Mouse (Mus musculus): ENCODE results near the gene Ivl. TPM values are rescaled to one million over a fixed set of nuclear protein-coding genes. Genes with fewer than 3 reads are reported as not detected.

The Ivl gene
- 0.27 TPM in 1 of 2 replicates, not detected in the other for polyA plus RNA-seq (2014; fragmentation: Nextera tagmentation; extraction: Ambion mirVana)

- Histone ChIP-seq H3K4me3 (ENCODE audit: low read depth, low read length) (no peak within 1 kb of the TSS), H3K36me3 (ENCODE audit: control insufficient read depth, insufficient read depth, low read length) (no peaks in the 10 kb centered on the region), H3K9ac (ENCODE audit: low read length) (no peak within 1 kb of the TSS), H3K27me3 (replicated peaks; ENCODE audit: control insufficient read depth, insufficient read depth, low read length) (no peaks in the 10 kb centered on the region), H3K4me1 (replicated peaks; ENCODE audit: control insufficient read depth, insufficient read depth, low read length) (no peaks in the 10 kb centered on the region), H3K4me2 (ENCODE audit: low read length) (no peak within 1 kb of the TSS), H3K9me3 (ENCODE audit: control insufficient read depth, low read length) (no peaks in the 10 kb centered on the region), H3K27ac (ENCODE audit: low read depth) (no peak within 1 kb of the TSS)
- ATAC-seq (replicated peaks; ENCODE audit: low FRiP score, low TSS enrichment, low read depth), result no peak
- WGBS, result 75% methylated on average over 1 of the region's 1 CpGs
- DNase-seq (ENCODE audit: low spot score), result no peak
Measured at GRCm38 (mm10) chr3:92573449-92574041, at the start of gene Ivl. Gene Ivl, minus strand, starts transcription at chr3:92573735.

GRCm38 (mm10) chr3:92621560-92621959 is 48.0 kb upstream of the Ivl start, which contains the start of gene Lce6a:
Gene Lce6a, minus strand, starts transcription at chr3:92621660.
- H3K36me3 ChIP-seq (ENCODE audit: control insufficient read depth, insufficient read depth, low read length), result no peaks in the 10 kb centered on the region
- 60% methylated on average over 2 of the region's 2 CpGs for WGBS
- no peak within 1 kb of the TSS for H3K4me2 ChIP-seq (ENCODE audit: low read length)
- H3K9me3 ChIP-seq (ENCODE audit: control insufficient read depth, low read length), result no peaks in the 10 kb centered on the region
- H3K4me3 ChIP-seq (ENCODE audit: low read depth, low read length), result no peak within 1 kb of the TSS
- no peaks in the 10 kb centered on the region for H3K27me3 ChIP-seq (replicated peaks; ENCODE audit: control insufficient read depth, insufficient read depth, low read length)
- H3K27ac ChIP-seq (ENCODE audit: low read depth), result no peak within 1 kb of the TSS
- H3K4me1 ChIP-seq (replicated peaks; ENCODE audit: control insufficient read depth, insufficient read depth, low read length), result no peaks in the 10 kb centered on the region
- DNase-seq (ENCODE audit: low spot score), result no peak
- ATAC-seq (replicated peaks; ENCODE audit: low FRiP score, low TSS enrichment, low read depth), result no peak
- H3K9ac ChIP-seq (ENCODE audit: low read length), result no peak within 1 kb of the TSS

GRCm38 (mm10) chr3:92609804-92610203 is 36.3 kb upstream of the Ivl start:
- Histone ChIP-seq H3K4me3 (ENCODE audit: low read depth, low read length) (no peak overlapping the region), H3K4me1 (replicated peaks; ENCODE audit: control insufficient read depth, insufficient read depth, low read length) (no peaks in the 10 kb centered on the region), H3K9me3 (ENCODE audit: control insufficient read depth, low read length) (no peaks in the 10 kb centered on the region), H3K36me3 (ENCODE audit: control insufficient read depth, insufficient read depth, low read length) (no peaks in the 10 kb centered on the region), H3K27me3 (replicated peaks; ENCODE audit: control insufficient read depth, insufficient read depth, low read length) (no peaks in the 10 kb centered on the region), H3K27ac (ENCODE audit: low read depth) (no peak overlapping the region), H3K4me2 (ENCODE audit: low read length) (no peak overlapping the region), H3K9ac (ENCODE audit: low read length) (no peak overlapping the region)
- DNase-seq (ENCODE audit: low spot score) (no peak), ATAC-seq (replicated peaks; ENCODE audit: low FRiP score, low TSS enrichment, low read depth) (no peak)
- WGBS, result 35% methylated on average over 1 of the region's 1 CpGs

GRCm38 (mm10) chr3:92607392-92607791 is 33.9 kb upstream of the Ivl start, which contains the start of gene 2210017I01Rik:
Gene 2210017I01Rik, minus strand, starts transcription at chr3:92607492.
- Histone ChIP-seq H3K9me3 (ENCODE audit: control insufficient read depth, low read length) (no peaks in the 10 kb centered on the region), H3K9ac (ENCODE audit: low read length) (no peak within 1 kb of the TSS), H3K36me3 (ENCODE audit: control insufficient read depth, insufficient read depth, low read length) (no peaks in the 10 kb centered on the region), H3K4me3 (ENCODE audit: low read depth, low read length) (no peak within 1 kb of the TSS), H3K4me1 (replicated peaks; ENCODE audit: control insufficient read depth, insufficient read depth, low read length) (no peaks in the 10 kb centered on the region), H3K27ac (ENCODE audit: low read depth) (no peak within 1 kb of the TSS), H3K27me3 (replicated peaks; ENCODE audit: control insufficient read depth, insufficient read depth, low read length) (no peaks in the 10 kb centered on the region), H3K4me2 (ENCODE audit: low read length) (no peak within 1 kb of the TSS)
- no peak for ATAC-seq (replicated peaks; ENCODE audit: low FRiP score, low TSS enrichment, low read depth)
- DNase-seq (ENCODE audit: low spot score), result no peak

- ATAC-seq (replicated peaks; ENCODE audit: low FRiP score, low TSS enrichment, low read depth), result no peak
- Histone ChIP-seq H3K4me3 (ENCODE audit: low read depth, low read length) (no peak overlapping the region), H3K36me3 (ENCODE audit: control insufficient read depth, insufficient read depth, low read length) (no peaks in the 10 kb centered on the region), H3K27ac (ENCODE audit: low read depth) (no peak overlapping the region), H3K9ac (ENCODE audit: low read length) (no peak overlapping the region), H3K4me1 (replicated peaks; ENCODE audit: control insufficient read depth, insufficient read depth, low read length) (no peaks in the 10 kb centered on the region), H3K9me3 (ENCODE audit: control insufficient read depth, low read length) (no peaks in the 10 kb centered on the region), H3K27me3 (replicated peaks; ENCODE audit: control insufficient read depth, insufficient read depth, low read length) (no peaks in the 10 kb centered on the region), H3K4me2 (ENCODE audit: low read length) (no peak overlapping the region)
- DNase-seq (ENCODE audit: low spot score), result no peak
- WGBS, result 40% methylated on average over 1 of the region's 1 CpGs
Measured at GRCm38 (mm10) chr3:92602169-92602568, 28.6 kb upstream of the Ivl start.

GRCm38 (mm10) chr3:92600456-92600855 is 26.9 kb upstream of the Ivl start:
- Histone ChIP-seq H3K4me1 (replicated peaks; ENCODE audit: control insufficient read depth, insufficient read depth, low read length) (no peaks in the 10 kb centered on the region), H3K9me3 (ENCODE audit: control insufficient read depth, low read length) (no peaks in the 10 kb centered on the region), H3K27me3 (replicated peaks; ENCODE audit: control insufficient read depth, insufficient read depth, low read length) (no peaks in the 10 kb centered on the region), H3K36me3 (ENCODE audit: control insufficient read depth, insufficient read depth, low read length) (no peaks in the 10 kb centered on the region), H3K9ac (ENCODE audit: low read length) (no peak overlapping the region), H3K27ac (ENCODE audit: low read depth) (no peak overlapping the region), H3K4me2 (ENCODE audit: low read length) (no peak overlapping the region), H3K4me3 (ENCODE audit: low read depth, low read length) (no peak overlapping the region)
- DNase-seq (ENCODE audit: low spot score) (no peak), ATAC-seq (replicated peaks; ENCODE audit: low FRiP score, low TSS enrichment, low read depth) (no peak)
- 35% methylated on average over 1 of the region's 1 CpGs for WGBS

GRCm38 (mm10) chr3:92599973-92600372 is 26.4 kb upstream of the Ivl start:
- Histone ChIP-seq H3K27me3 (replicated peaks; ENCODE audit: control insufficient read depth, insufficient read depth, low read length) (no peaks in the 10 kb centered on the region), H3K4me2 (ENCODE audit: low read length) (no peak overlapping the region), H3K27ac (ENCODE audit: low read depth) (no peak overlapping the region), H3K4me3 (ENCODE audit: low read depth, low read length) (no peak overlapping the region), H3K9ac (ENCODE audit: low read length) (no peak overlapping the region), H3K9me3 (ENCODE audit: control insufficient read depth, low read length) (no peaks in the 10 kb centered on the region), H3K36me3 (ENCODE audit: control insufficient read depth, insufficient read depth, low read length) (no peaks in the 10 kb centered on the region), H3K4me1 (replicated peaks; ENCODE audit: control insufficient read depth, insufficient read depth, low read length) (no peaks in the 10 kb centered on the region)
- DNase-seq (ENCODE audit: low spot score) (no peak), ATAC-seq (replicated peaks; ENCODE audit: low FRiP score, low TSS enrichment, low read depth) (no peak)

GRCm38 (mm10) chr3:92598429-92598828 is 24.9 kb upstream of the Ivl start:
- WGBS, result 90% methylated on average over 2 of the region's 2 CpGs
- ATAC-seq (replicated peaks; ENCODE audit: low FRiP score, low TSS enrichment, low read depth), result no peak

GRCm38 (mm10) chr3:92588858-92589257 is 15.3 kb upstream of the Ivl start, which contains the start of gene Smcp:
Gene Smcp, minus strand, starts transcription at chr3:92588997.
- H3K9me3 ChIP-seq (ENCODE audit: control insufficient read depth, low read length), result no peaks in the 10 kb centered on the region
- no peak within 1 kb of the TSS for H3K9ac ChIP-seq (ENCODE audit: low read length)
- H3K4me3 ChIP-seq (ENCODE audit: low read depth, low read length), result no peak within 1 kb of the TSS
- 91% methylated on average over 1 of the region's 1 CpGs for WGBS
- H3K36me3 ChIP-seq (ENCODE audit: control insufficient read depth, insufficient read depth, low read length), result no peaks in the 10 kb centered on the region
- H3K27me3 ChIP-seq (replicated peaks; ENCODE audit: control insufficient read depth, insufficient read depth, low read length), result no peaks in the 10 kb centered on the region
- ATAC-seq (replicated peaks; ENCODE audit: low FRiP score, low TSS enrichment, low read depth) (no peak), DNase-seq (ENCODE audit: low spot score) (no peak)
- no peak within 1 kb of the TSS for H3K27ac ChIP-seq (ENCODE audit: low read depth)
- H3K4me1 ChIP-seq (replicated peaks; ENCODE audit: control insufficient read depth, insufficient read depth, low read length), result no peaks in the 10 kb centered on the region
- H3K4me2 ChIP-seq (ENCODE audit: low read length), result no peak within 1 kb of the TSS

More at GRCm38 (mm10) chr3:92598429-92598828, 24.9 kb upstream of the Ivl start:
- Histone ChIP-seq H3K4me1 (replicated peaks; ENCODE audit: control insufficient read depth, insufficient read depth, low read length) (no peaks in the 10 kb centered on the region), H3K27ac (ENCODE audit: low read depth) (no peak overlapping the region), H3K4me2 (ENCODE audit: low read length) (no peak overlapping the region), H3K36me3 (ENCODE audit: control insufficient read depth, insufficient read depth, low read length) (no peaks in the 10 kb centered on the region), H3K9ac (ENCODE audit: low read length) (no peak overlapping the region), H3K27me3 (replicated peaks; ENCODE audit: control insufficient read depth, insufficient read depth, low read length) (no peaks in the 10 kb centered on the region), H3K9me3 (ENCODE audit: control insufficient read depth, low read length) (no peaks in the 10 kb centered on the region), H3K4me3 (ENCODE audit: low read depth, low read length) (no peak overlapping the region)
- DNase-seq (ENCODE audit: low spot score), result no peak

Measured in intestine, embryonic 14.5 days (tissue).